Mouse (Mus musculus): ENCODE measurements around the gene Smyd1. TPM values are rescaled to one million over a fixed set of nuclear protein-coding genes. Genes with fewer than 3 reads are reported as not detected.

The Smyd1 gene
- total RNA-seq, 2 experiments from 2014 or later = 0.47 to 0.86 TPM

DNA sequence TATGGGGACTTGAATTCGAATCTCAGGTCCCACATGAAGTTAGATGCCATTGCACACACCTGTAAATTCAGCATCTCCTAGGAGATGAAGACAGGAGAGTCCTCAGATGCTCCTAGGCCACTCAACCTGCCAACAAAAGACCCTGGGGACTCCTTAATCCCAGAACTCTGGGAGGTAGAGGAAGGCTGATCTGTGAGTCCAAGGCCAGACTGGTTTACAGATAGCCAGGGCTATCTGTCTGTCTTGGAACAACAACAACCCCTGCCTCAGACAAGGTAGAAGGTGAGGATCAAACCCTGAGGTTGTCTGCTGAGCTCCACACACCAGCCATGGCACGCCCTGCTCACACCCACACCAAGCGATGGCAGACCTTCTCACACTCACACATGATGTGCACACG is 62.9 kb downstream of the Smyd1 start:
- no peak for DNase-seq

DNA sequence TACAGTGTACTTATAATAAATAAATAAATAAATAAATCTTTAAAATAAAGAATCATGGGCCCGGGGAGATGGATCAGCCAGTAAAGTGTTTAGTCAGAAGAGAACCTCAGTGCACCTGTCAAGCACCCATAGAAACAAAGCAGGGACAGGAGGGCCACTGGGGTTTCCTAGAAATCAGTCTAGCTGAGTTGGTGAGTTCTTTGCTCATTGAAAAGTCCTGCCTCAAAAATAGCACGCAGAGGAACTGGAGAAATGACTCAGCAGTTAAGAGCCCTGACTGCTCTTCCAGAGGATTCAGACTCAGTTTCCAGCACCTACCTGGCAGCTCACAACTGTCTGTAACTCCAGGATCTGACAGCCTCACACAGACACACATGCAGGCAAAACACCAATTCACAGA is 63.5 kb downstream of the Smyd1 start:
- no peak for DNase-seq

DNA sequence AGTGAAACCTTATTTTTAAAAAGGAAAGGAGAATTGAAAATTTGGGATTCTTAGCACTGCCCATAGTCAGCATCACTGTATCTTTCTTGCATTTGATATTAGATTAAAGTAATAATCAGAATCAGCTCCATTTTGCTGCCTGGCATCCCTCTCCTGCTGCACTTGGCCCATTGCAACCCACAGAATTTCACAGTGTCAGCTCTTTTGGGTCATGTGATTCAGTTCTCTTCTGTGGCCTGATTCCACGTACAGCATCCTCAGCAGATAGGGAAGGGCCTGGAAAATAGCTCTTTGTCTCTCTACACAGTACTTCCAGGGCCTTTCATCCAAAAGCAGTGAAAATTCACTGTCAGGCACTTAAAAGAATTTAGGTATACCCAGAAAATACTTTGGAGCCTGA is 64.7 kb downstream of the Smyd1 start:
- no peak for DNase-seq

DNA sequence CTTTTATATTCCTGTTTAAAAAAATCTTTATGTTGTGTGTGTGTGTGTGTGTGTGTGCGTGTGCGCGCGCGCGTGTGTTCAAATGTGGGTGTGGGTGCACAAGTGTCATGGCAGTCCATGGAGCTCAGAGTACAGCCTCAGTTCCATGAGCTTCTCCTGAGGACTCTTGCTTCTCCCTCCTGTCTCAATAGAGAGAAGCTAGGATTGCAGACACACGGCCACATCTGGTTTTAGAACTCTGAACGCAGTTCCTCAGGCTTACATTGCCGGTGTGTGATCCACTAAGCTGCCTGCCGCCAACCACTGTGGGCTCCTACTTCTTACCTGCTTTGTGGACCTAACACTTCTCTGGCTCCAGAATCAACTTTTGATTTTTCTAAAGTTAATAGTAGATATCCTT is 65.9 kb downstream of the Smyd1 start:
- DNase-seq = no peak

DNA sequence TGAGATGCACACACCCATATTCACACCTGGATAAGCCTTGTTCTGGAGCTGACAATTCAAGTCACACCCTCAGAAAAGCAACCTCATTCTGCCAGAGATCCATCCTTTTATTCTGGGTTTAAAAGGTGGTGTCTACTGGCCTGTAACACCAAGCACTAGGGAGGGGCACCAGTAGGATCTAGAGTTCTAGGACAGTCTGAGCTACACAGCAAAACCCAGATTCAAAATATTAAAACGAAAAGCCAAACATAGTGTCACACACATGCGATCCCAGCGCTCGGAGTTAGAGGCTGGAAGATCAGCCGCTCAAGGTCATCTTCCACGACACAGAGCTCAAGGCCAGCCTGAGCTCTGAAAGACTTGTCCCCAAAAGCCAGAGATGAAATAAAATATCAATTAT is 67.6 kb downstream of the Smyd1 start:
- DNase-seq = no peak

DNA sequence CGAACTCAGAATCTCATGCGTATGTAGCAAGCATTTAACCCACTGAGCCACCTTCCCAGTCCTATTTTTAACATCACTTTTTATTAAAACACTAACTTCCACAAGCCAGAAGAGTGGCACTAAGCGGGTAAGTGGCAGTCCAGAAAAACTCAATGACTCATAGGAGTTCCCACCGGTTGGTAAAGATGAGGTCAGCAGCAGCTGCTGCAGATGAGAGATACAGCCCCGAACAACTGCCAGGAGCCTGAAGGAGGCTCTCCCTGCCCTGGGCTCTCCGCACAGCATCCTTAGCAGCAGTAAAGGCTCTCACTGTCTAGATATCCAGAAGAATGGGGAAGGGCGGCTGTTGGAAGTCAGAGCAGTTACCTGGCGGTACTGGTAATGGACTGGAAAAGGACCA is 71.1 kb downstream of the Smyd1 start:
- no peak for DNase-seq

DNA sequence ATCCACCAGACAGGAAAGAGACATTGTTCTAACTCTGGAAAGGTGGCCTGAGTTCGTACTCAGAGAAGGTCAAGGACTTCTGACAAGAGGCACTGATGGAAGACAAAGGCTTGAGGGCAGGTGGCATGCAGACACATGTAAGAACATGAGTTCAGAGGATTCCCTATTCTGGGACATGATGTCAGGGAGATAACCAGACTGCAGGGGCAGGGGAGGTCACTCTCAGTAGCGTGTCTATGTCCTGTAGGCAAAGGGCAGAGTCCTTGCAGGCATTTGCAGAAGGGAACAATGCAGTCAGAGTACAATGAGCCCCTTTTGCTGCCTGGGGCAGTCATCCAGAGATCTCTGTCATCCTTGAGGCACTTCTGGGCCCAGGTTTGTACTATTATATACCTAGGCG is 72.4 kb downstream of the Smyd1 start:
- DNase-seq = no peak

DNA sequence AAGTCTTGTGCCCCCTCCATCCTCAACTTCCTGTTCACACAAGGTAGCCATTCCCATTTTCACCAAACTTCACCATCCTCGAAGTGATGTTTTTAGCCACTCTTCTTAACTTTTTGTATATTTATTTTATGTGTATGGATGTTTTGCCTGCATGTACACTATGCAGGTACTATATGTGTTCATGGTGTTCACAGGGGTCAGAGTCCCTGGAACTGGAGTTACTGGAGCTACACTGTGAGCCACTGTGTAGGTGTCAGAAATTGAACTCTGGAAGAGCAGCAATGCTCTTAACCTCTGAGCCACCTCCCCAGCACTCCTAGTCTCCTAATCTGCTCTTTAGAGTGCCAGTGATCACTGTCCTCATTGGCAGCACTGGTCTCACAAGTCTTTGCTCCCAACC is 73.6 kb downstream of the Smyd1 start:
- DNase-seq = no peak

DNA sequence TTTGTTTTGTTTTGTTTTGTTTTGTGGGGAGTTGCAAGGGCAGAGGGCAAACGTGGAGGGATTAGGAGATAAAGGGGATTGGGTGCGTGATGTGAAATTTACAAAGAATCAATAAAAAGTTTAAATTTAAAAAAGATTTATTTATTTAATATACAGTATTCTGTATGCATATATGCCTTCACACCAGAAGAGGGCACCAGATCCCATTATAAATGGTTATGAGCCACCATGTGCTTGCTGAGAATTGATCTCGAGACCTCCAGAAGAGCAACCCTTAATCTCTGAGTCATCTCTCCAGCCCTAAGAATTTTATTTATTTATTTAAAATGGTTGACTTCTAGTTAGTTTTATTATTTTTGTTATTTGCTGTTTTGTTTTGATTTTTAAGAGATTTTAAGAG is 78.8 kb downstream of the Smyd1 start:
- DNase-seq = no peak

DNA sequence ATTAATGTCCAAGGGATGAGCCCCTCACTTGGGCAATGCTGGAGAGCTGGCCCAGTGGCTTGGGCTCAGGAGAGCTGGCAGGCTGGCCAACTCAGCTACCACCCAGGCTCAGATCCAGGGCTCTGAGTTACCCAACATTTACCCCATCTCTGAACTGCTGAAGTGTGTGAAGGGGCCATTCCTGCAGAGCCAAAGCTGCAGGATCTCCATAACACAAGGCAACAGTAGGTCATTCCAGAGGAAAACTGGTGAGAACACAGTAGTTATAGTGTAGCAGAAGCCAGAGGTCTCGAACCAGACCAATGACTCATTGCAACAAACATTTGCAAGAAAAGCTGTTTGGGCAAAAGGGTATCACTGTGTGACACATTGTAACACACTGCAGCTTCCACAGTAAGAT is 79.2 kb downstream of the Smyd1 start:
- DNase-seq = no peak

DNA sequence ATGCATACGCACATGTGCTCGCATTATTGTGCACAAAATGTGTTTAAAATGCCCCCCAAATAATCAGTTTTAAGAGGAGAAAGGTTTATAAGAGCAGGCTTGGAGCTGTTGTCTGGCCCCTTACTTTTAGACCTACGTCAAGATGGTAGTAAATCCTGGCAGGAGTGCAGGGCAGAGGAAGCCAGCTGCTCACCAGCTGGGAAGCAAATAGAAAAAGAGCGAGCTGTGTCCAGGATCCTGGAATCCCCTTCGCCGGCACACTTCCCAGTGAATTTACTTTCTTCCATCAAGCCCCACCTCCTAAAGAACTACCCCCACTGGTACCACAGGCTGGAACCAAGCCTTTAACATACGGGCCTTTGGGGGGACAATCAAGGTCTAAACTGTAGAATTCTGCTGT is 81.2 kb downstream of the Smyd1 start:
- DNase-seq = no peak

DNA sequence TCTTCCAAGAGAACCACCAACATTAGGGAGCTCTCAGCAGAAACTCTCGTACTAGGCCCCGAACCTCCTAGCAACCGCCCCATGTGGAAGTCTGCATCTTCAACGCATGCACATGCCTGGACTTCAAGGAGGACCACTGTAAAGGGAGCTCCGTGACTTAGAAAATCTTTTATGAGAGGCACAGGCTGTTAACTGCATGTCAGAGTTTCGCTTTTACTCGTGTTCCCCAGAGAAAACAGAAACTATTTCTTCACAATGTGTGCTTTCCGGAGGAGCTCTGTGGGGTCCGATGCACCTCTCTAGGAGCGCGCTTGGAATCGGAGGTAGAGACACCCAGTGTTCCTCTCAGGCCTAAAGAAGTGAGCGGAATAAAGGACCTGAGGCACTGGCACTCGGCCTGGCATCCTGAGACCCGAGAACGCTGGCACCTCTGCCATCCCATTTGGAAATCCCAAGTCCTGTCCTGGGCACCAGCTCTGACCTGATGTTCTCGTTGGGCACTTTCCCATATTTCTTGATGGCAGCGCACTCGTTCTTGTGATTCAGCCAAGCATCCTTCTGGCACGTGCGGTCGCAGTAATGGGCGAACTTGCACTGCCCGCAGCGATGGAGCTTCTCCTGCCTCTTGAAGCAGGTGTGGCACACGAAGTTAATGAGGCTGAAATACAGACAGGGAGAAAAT is 82.8 kb downstream of the Smyd1 start:
- DNase-seq = no peak

DNA sequence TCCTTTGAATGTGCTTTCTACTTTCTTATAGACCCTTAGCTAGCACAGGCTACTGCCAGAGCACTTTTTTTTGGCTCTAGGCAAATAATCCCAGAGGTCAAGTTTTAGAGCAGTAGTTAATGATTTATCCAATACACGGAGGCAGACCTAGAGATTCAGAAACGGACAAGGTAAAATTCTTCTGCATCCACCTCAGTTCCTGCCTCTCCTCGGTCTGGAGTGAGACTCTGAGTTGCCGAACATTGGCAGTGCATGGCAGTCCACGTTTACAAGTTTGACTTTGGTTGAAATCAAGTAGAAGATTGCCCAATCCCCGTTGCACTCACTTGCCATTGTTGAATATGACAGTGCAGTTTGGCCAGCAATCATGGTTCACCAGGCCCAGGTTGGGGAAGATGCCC is 85.0 kb downstream of the Smyd1 start:
- DNase-seq = no peak

DNA sequence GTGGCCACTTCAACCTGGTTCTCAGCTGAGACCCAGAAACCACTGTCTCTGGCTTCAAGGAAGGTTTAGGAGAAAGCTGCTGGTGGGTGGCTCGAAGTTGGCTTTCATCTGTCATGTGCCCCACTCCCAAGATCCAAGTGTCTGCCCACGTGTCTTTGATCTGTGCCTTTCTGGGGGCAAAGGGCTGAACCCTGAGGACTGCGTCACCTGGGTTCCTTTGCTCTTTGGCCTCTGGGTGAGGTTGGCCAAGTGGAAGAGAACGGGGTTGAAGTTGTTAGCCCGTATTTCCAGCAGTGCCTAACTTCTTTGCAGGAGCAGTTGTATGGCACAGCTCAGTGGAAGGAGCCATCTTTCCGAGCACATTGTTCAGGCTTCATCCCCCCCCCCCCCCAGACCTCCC is 85.5 kb downstream of the Smyd1 start:
- DNase-seq = no peak

DNA sequence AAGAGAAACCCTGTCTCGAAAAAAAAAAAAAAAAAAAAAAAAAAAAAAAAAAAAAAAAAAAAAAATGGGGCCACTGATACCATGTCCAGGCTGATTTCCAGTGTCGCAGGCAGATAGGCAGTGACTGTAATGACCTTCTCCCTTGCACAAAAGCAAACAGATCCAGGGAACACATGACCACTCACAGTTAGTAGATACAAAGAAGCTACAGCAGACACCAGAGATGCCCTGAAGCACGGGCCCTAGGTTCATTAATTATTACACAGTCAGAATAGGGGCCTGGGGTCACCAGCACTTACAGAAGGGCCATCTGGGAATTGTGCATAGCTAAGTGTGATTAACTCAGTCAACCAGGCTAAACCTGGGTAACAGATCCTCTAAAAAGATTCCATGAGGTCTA is 86.1 kb downstream of the Smyd1 start:
- DNase-seq = no peak

DNA sequence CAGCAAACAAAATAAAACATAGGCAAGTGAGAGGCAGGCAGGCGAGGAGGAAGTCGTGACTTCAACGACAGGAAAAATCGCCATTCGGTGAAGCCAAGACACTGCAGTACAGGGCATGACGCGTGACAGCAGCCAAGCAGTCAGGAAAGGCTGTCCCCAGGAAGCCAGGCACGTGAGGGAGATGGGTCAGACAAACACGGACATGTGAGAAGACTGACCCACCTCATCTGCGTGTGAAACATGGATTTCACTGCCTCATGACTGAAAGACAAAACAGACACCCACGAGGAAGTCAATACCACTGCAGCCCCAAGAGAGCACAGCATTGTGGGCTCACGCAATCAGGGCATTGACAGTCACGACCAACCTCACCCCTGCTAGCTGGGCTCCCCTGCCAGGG is 86.9 kb downstream of the Smyd1 start:
- DNase-seq = no peak

DNA sequence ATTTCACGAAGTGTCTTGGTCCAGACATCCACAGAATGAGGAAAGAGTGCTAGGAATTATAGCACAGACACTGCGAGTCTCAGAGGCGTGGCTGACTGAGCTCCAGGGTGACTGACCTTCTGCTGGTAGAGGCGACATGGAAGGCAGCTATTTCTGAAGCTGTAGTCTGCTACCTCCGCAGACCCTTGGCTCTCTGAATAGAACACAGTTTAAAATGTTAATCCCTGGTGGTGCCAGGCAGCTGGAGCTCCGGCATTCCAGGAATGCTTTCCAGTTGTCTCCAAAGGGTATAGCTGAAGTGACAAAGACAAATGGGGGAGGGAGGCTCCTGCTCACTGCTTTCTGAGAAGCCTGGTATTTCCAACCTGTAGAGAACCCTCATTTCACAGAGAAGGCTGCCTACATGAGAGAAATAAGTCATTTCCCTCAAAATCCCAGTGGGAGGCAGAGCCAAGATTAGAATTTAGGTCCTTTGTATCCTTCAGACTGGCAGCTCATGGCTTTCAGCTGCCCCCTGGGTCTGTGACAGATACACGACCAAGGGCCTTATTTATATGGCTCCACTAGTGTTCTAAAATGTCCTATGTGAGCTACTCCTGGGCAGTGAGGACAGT is 94.8 kb downstream of the Smyd1 start:
- DNase-seq = no peak

DNA sequence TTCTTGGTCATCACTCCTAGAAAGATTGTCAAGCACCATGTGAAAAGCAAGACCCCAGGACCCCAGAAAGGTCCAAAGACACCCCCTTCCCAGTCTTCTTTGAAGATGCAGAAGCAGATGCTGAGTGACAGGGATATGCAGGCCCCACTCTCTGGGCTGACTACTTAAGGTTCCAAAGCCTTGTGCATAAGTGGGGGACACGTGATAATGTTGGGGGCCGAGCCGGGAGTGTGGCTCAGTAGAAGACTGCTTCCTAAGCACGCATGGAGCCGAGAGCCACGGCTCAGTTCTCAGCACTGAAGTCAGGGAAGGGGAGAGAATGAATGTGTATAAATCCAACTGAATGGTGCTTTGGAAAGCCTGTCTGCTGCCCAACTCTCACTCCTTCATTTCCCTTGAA is 95.5 kb downstream of the Smyd1 start:
- DNase-seq = no peak

DNA sequence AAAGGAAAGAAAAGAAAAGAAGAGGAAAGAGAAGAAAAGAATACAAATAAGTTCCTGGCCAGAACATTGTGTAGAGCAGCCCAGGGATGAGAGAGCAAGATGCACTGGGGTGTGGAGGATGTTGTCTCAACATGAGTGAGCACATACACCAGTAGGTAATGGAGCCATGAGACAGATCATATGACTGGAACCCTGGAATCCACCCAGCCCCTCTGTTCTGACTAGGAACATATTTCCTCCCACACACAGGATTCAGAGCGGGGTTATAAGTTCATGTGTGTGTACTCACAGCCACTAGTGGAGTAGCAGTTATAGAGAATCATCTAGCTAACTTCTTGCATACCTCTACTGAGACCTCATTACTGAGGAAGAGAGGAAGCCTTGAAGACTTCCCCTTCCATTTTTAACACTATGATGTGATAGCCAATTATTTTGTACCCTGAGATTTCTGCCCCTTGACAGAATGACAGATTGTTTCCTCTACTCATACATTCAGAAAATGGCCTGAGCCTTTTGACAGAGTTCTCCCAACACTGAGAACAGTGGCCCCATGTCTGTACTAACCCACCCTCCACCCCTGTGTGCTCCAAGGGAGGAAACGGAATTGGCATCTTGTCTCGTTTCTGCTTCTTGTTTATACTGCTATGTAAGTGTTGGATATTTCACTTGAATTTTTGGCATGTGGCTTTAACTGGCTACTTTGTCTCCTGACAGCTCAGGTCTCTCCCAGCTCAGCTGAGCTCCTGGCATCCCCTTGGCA is 97.7 kb downstream of the Smyd1 start:
- no peak for DNase-seq

DNA sequence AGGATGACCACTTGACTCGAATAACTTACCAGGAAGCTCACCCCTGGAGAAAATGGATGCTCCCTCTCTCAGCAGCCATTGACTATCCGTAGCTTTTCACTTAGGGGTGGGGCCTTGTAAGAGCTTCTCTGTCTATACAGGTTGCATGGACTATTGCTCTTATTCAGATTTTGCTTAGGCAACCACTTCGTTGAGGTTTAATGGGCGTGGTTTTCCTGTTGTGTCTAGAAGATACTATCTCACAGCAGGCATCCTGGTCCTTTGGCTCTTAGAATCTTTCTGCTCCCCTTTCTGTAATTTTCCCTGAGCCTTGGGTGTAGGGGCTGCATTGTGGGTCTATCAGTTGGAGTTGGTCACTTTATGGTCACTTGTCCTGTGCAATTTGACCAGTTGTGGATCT is 100.5 kb downstream of the Smyd1 start:
- DNase-seq = no peak

DNA sequence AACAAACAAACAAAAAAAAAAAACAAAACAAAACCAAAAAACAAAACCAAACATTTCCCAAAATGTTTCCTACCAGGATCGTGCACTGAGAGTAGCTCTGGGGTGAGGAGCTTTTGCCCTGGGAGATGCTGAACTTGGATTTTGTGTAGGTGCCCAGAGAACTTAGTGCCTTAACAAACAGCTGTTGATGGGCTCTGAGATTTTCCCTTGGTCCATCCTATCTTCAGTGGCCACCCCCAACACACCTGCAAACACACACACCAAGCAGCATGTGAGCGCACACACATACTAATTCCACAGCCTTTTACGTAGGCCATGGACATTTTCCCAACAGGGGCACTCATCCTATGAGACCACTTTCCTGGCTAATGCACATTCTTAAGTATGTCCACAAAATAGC is 109.6 kb downstream of the Smyd1 start:
- no peak for DNase-seq

DNA sequence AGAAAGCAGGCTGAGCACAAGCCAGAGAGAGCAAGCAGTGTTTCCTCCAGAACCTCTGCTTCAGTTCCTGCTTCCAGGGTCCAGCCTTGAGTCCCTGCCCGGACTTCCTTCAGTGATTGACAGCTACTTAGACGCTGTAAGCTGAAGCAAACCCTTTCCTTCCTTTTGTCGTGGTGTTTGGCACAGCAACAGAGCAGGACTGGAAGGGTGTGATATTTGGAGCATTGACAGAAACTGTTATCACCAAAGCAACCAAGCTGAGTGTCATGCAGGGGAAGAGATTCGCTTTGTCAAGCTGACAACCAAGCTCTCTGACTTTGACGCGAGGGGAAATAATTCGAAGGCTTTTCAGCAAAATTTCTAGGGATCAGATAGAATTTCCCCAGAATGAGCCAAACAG is 110.1 kb downstream of the Smyd1 start:
- no peak for DNase-seq

DNA sequence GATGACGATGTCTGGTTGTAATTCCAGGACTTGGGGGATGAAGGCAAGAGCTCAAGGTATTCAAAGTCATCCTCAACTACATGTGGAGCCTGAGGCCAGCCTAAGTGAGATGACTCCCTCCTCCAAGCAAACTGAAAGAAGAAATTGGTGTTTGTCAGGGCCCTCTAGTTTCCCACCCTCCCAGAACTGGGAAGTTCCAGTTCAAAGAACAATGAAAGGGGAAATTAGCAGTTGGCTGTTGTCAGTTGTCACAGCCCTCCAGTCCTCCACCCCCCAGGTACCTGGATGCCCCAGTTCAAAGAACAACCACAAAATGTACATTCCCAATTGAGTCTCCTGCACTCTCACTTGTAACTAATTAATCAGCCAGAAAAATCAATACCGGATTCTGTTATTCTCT is 113.3 kb downstream of the Smyd1 start:
- DNase-seq = no peak

DNA sequence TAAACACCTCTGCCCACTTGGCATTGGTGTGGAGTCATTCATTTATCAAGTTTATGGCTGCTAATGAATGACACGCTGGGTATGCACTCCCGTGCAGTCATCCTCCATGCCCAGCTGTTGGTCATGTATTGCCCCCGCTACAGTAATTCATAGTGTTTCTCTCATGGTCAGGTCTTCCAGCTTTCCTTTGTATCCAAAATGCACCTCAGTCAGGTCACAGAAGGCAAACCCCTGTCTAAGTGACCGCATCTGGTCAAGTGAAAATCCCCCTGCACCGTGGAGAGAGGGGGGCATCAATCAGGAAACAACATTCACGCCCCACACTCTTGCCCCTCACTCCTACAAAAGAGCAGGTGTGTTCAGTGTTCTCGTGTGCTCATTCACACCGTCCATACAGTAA is 117.9 kb downstream of the Smyd1 start:
- DNase-seq = no peak

All from layer of hippocampus, postnatal 36 days (tissue).